Comparison of ENCODE assay signal across 10 mouse cellular contexts in genomic region chr11:79336722-79337267, GRCm38 (mm10). TPM values are rescaled to one million over a fixed set of nuclear protein-coding genes. Genes with fewer than 3 reads are reported as not detected.
A peak's percentile ranks its signal among the peaks of the same experiment; 100 is the strongest.
DNase-seq lines count a peak whose midpoint lies in the region; ATAC-seq lines count a peak whose summit lies in the region.
"Had no signal": no experiment of that assay in that cellular context is flagged by ENCODE, and none has a peak within 500 bp of the region (broad histone marks: within the 10 kb centered on the region; RNA-seq: fewer than 3 reads in every experiment).

No protein-coding gene starts in this region.

- 91% methylated on average over 5 of the region's 5 CpGs for WGBS in forebrain, embryonic 14.5 days

- no peak overlapping the region for H3K4me3 ChIP-seq in forebrain, embryonic 14.5 days (ENCODE audit: low read depth, low read length)

- no peaks in the 10 kb centered on the region for H3K27me3 ChIP-seq in forebrain, embryonic 14.5 days (replicated peaks; ENCODE audit: control insufficient read depth, insufficient read depth, low read length)

- peak; percentile 24 for DNase-seq in heart, postnatal 4 days
- DNase-seq in heart, adult 18-20 months: no peak
- DNase-seq in A20 (ENCODE audit: low read depth, low spot score) (peak; percentile 56), R1 (ENCODE audit: low read depth, low spot score) (peak; percentile 72)
- peak; percentile 66 for DNase-seq in naive thymus-derived CD4-positive, alpha-beta T cell, adult 2 months (ENCODE audit: low read depth)
- no peak for DNase-seq in forebrain, embryonic 14.5 days (ENCODE audit: low spot score)
- DNase-seq in embryo, embryonic 9.5 days (ENCODE audit: extremely low spot score): no peak
- no peak for DNase-seq in layer of hippocampus, adult 9-10 months (ENCODE audit: low spot score)

- no peaks in the 10 kb centered on the region for H3K36me3 ChIP-seq in forebrain, embryonic 14.5 days (ENCODE audit: control insufficient read depth, insufficient read depth, low read length)

- H3K27ac ChIP-seq in forebrain, embryonic 14.5 days (ENCODE audit: low read depth, low read length): no peak overlapping the region

- H3K4me2 ChIP-seq in forebrain, embryonic 14.5 days (ENCODE audit: low read length): no peak overlapping the region

- H3K9ac ChIP-seq in forebrain, embryonic 14.5 days (ENCODE audit: low read length): no peak overlapping the region

- no peak for ATAC-seq in forebrain, embryonic 14.5 days

- no peaks in the 10 kb centered on the region; the same call in 1 of the 2 replicates for H3K9me3 ChIP-seq in forebrain, embryonic 14.5 days (replicated peaks; ENCODE audit: control insufficient read depth, low read length)

- peaks cover 9% of the 10 kb centered on the region for H3K4me1 ChIP-seq in forebrain, embryonic 14.5 days (ENCODE audit: control insufficient read depth, insufficient read depth, low read length)

RNA-seq across cellular contexts. Expression of gene Nf1, which starts 2.7 kb away (rescaled TPM):
- 10 to 100 TPM; 43.2 to 44.9 TPM for total RNA-seq in heart, postnatal 4 days (2021)
- 10 to 100 TPM; 31.3 to 33.6 TPM for total RNA-seq in heart, adult 18-20 months (2021)
- polyA plus RNA-seq in forebrain, embryonic 14.5 days (2014; fragmentation: Nextera tagmentation; extraction: Ambion mirVana): 9.8 and 9.9 TPM in 2 replicates

RNA-seq across cellular contexts. Expression of gene Gm9964, which starts 40.1 kb away (rescaled TPM):
- not detected for total RNA-seq in heart, postnatal 4 days (2021)
- not detected for total RNA-seq in heart, adult 18-20 months (2021)
- not detected in 2 replicates for polyA plus RNA-seq in forebrain, embryonic 14.5 days (2014; fragmentation: Nextera tagmentation; extraction: Ambion mirVana)
- total RNA-seq: granulocyte monocyte progenitor cell, adult 5-6 weeks had no signal
- polyA plus RNA-seq: embryonic facial prominence, embryonic 11.5 days had no signal

Comparison
In these comparisons a context has a peak if more than half of its experiments do, and no peak if none do; other contexts are left out.
1. DNase-seq: peak in heart, postnatal 4 days (single experiment), A20 (single experiment), R1 (single experiment) and naive thymus-derived CD4-positive, alpha-beta T cell, adult 2 months (single experiment); none in heart, adult 18-20 months (0 of 2), forebrain, embryonic 14.5 days (single experiment), embryo, embryonic 9.5 days (single experiment) and layer of hippocampus, adult 9-10 months (single experiment).